Mouse (Mus musculus) lung, postnatal 10 days (tissue): Measurements from ENCODE around the gene Fryl.

Source experiments
- DNase-seq: peaks from one replicate; pipeline ENCODE4 v3.0.0; 2021

Fryl gene

GRCm38 (mm10) chr5:73256352-73257065 lies at the start of gene Fryl:
Fryl (minus strand) TSS chr5:73256619.
- peak; percentile 97 for DNase-seq

GRCm38 (mm10) chr5:73304507-73304906 lies 48.1 kb upstream of the Fryl start:
- DNase-seq, result no peak

GRCm38 (mm10) chr5:73301601-73302307 lies 45.3 kb upstream of the Fryl start:
- DNase-seq, result no peak

GRCm38 (mm10) chr5:73295916-73296315 lies 39.5 kb upstream of the Fryl start:
- no peak for DNase-seq

GRCm38 (mm10) chr5:73295016-73295415 lies 38.6 kb upstream of the Fryl start:
- no peak for DNase-seq

GRCm38 (mm10) chr5:73293458-73293827 lies 37.0 kb upstream of the Fryl start:
- no peak for DNase-seq

GRCm38 (mm10) chr5:73292502-73293457 lies 36.4 kb upstream of the Fryl start, which contains the start of gene Ociad1:
Ociad1 (plus strand) TSS chr5:73292784.
- peak; percentile 97 for DNase-seq

GRCm38 (mm10) chr5:73289900-73290299 lies 33.5 kb upstream of the Fryl start:
- no peak for DNase-seq

- DNase-seq, result no peak
Observed at GRCm38 (mm10) chr5:73286603-73287002, 30.2 kb upstream of the Fryl start.

- no peak for DNase-seq
Observed at GRCm38 (mm10) chr5:73285470-73285978, 29.1 kb upstream of the Fryl start.

GRCm38 (mm10) chr5:73284046-73284445 lies 27.6 kb upstream of the Fryl start:
- no peak for DNase-seq

- DNase-seq, result no peak
Observed at GRCm38 (mm10) chr5:73280567-73280850, 24.1 kb upstream of the Fryl start.

GRCm38 (mm10) chr5:73279732-73280566 lies 23.5 kb upstream of the Fryl start:
- no peak for DNase-seq

- DNase-seq, result no peak
Observed at GRCm38 (mm10) chr5:73279190-73279589, 22.8 kb upstream of the Fryl start.

- DNase-seq, result no peak
Observed at GRCm38 (mm10) chr5:73274941-73275340, 18.5 kb upstream of the Fryl start.

- no peak for DNase-seq
Observed at GRCm38 (mm10) chr5:73273171-73273570, 16.8 kb upstream of the Fryl start.

- no peak for DNase-seq
Observed at GRCm38 (mm10) chr5:73270612-73271011, 14.2 kb upstream of the Fryl start.

- peak; percentile 61 for DNase-seq
Observed at GRCm38 (mm10) chr5:73268636-73269213, 12.3 kb upstream of the Fryl start.

GRCm38 (mm10) chr5:73265460-73265859 lies 9.0 kb upstream of the Fryl start:
- no peak for DNase-seq

GRCm38 (mm10) chr5:73264122-73264521 lies 7.7 kb upstream of the Fryl start:
- no peak for DNase-seq

GRCm38 (mm10) chr5:73257723-73258122 lies 1.3 kb upstream of the Fryl start:
- DNase-seq, result no peak

GRCm38 (mm10) chr5:73257096-73257495 lies 677 bp upstream of the Fryl start:
- DNase-seq, result no peak
